Mouse (Mus musculus) E14TG2a.4 (cell line): ENCODE data around the gene Olfr1271.
"Not testable (repeated sequence)": the region's sequence is repeated elsewhere in the genome, so short reads cannot be mapped to it uniquely, and the experiment has no call there.

Experiments used
- H3K27me3 ChIP-seq: 2 replicates; pipeline ENCODE4 v1.6.1; 2014; ENCODE audit warnings: low read length, control low read depth; ENCODE audit not compliant: insufficient read depth
- H3K36me3 ChIP-seq: 2 replicates; pipeline ENCODE4 v1.6.1; 2014; ENCODE audit warnings: low read length, control low read depth; ENCODE audit not compliant: insufficient read depth
- H3K4me1 ChIP-seq: replicated peaks from 2 replicates; pipeline ENCODE4 v1.6.1; 2014; ENCODE audit warnings: low read depth, low read length, control low read depth
- H3K4me3 ChIP-seq: replicated peaks from 2 replicates; pipeline ENCODE4 v1.5.1; 2014; ENCODE audit warnings: mild to moderate bottlenecking, low read length
- H3K9me3 ChIP-seq: 2 replicates; pipeline ENCODE4 v1.6.1; 2014; ENCODE audit warnings: low read length, control low read depth
- CTCF ChIP-seq: conservative IDR thresholded peaks from 2 replicates; pipeline ENCODE4 v1.5.1; 2014; ENCODE audit warnings: low read length
- NANOG ChIP-seq: IDR thresholded peaks from 2 replicates; pipeline ENCODE4 v1.6.1; 2014; ENCODE audit warnings: borderline replicate concordance, low read length, mixed read lengths
- POU5F1 ChIP-seq: IDR thresholded peaks from 2 replicates; pipeline ENCODE4 v1.6.1; 2014; ENCODE audit warnings: low read length, borderline replicate concordance

Gene Olfr1271

GRCm38 (mm10) chr2:90270932-90271331, at the start of gene Olfr1271:
Gene Olfr1271, minus strand, starts transcription at chr2:90271032.
- H3K9me3 ChIP-seq, result no peaks in the 10 kb centered on the region
- H3K4me1 ChIP-seq, result no peaks in the 10 kb centered on the region
- TF ChIP-seq CTCF (no peak), NANOG (no peak), POU5F1 (no peak)
- H3K36me3 ChIP-seq, result no peaks in the 10 kb centered on the region
- no peaks in the 10 kb centered on the region for H3K27me3 ChIP-seq
- no peak within 1 kb of the TSS for H3K4me3 ChIP-seq

- Histone ChIP-seq H3K4me1 (no peaks in the 10 kb centered on the region), H3K27me3 (no peaks in the 10 kb centered on the region), H3K9me3 (no peaks in the 10 kb centered on the region), H3K4me3 (no peak within 1 kb of the TSS), H3K36me3 (no peaks in the 10 kb centered on the region)
- TF ChIP-seq CTCF (no peak), POU5F1 (no peak), NANOG (no peak)
These were observed 21.9 kb upstream of the Olfr1271 start, which contains the start of gene Olfr1272 for GRCm38 (mm10) chr2:90292741-90293140. Gene Olfr1272, minus strand, starts transcription at chr2:90292841.

GRCm38 (mm10) chr2:90257492-90257891, 13.3 kb downstream of the Olfr1271 start, which contains the start of gene Olfr142:
Gene Olfr142, minus strand, starts transcription at chr2:90257592.
- Histone ChIP-seq H3K9me3 (no peaks in the 10 kb centered on the region), H3K36me3 (no peaks in the 10 kb centered on the region), H3K4me1 (no peaks in the 10 kb centered on the region), H3K4me3 (no peak within 1 kb of the TSS), H3K27me3 (no peaks in the 10 kb centered on the region)
- TF ChIP-seq CTCF (no peak), POU5F1 (no peak), NANOG (no peak)

- not testable (repeated sequence) for H3K27me3 ChIP-seq, H3K4me3 ChIP-seq, H3K9me3 ChIP-seq, H3K4me1 ChIP-seq, H3K36me3 ChIP-seq
These were observed 46.4 kb downstream of the Olfr1271 start, which contains the start of gene Olfr1506 for GRCm38 (mm10) chr2:90224393-90224792. Gene Olfr1506, minus strand, starts transcription at chr2:90224493.
